Mouse (Mus musculus) adrenal gland (tissue): Measurements from ENCODE around the gene Cpn1.

Experiments
- intact Hi-C: fragments of 180-260 bp; cut with DNase I; formaldehyde crosslinking; loops from one replicate; pipeline ENCODE4 v1.15.1; 2025

The Cpn1 gene

DNA sequence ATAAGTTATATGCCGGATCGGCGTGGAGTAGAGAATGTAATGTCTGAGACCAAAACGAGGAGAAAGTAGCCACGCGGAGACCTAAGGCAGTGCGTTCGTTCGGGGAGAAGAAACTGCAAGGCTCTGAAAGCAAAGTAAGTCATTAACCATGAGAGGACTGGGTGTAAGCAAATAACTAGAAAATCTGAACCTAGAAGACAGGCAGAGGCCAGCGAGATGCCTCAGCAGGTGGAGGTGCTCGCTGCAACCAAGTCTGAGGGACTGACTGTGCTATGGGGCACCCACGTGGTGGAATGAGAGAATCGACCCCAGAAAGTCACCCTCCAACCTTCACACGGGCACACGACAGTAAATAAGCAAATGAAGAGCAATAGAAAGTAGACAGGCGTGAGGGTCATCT is 43.3 kb downstream of the Cpn1 start:
- intact Hi-C loops = loop anchor here (5.0 kb wide), 2 partner anchors 36 to 91 kb away; no protein-coding TSS in a partner anchor

DNA sequence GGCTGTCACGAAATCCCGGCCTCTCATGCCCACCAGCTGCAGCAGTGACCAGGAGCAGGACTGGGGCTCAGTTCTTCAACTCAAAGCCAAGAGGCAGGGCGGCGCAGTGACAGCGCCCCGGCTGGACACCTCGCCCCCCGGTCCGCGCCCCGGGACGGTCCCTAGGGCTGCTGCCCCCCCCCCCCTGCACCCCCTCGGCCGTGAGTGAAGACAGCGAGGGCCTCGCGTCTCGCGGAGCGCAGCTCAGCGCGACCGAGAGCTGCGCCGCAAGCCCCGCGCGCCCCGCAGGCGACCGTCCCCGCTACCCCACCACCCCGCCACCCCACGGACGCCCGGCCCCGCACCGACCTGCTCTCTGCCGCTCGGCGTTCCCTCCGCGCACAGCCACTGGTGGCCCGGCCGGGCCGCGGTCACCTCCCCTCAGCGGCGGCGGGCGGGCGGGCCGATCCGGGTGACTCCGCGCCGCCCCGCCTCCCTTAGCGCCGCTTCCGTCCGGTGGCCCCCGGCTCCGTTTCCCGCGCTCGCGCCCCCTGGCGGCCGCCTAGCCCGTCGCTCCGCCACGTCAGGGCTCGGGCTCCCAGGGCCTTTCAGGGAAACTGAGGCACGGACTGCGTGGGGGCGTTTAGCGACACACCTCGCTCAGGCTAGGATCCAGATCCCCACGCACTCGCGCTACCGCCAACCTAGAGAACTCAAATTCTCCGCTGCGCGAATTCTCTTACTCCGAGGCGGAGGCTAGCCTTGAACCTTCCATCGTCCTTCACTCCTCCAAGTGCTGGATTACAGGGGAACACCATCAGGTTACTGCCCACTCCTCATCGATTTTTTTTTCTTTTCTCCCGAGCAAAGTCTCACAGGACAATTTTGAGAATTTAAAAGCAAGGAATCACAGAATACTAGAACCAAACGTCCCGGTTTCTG is 46.3 kb downstream of the Cpn1 start, which contains the start of gene Dnmbp:
Gene Dnmbp (minus strand): TSS at position 423 of the 921 bp plus-strand sequence.
- intact Hi-C loops = loop anchor here (2.0 to 5.0 kb wide), 3 partner anchors 33 to 88 kb away; no protein-coding TSS in a partner anchor

DNA sequence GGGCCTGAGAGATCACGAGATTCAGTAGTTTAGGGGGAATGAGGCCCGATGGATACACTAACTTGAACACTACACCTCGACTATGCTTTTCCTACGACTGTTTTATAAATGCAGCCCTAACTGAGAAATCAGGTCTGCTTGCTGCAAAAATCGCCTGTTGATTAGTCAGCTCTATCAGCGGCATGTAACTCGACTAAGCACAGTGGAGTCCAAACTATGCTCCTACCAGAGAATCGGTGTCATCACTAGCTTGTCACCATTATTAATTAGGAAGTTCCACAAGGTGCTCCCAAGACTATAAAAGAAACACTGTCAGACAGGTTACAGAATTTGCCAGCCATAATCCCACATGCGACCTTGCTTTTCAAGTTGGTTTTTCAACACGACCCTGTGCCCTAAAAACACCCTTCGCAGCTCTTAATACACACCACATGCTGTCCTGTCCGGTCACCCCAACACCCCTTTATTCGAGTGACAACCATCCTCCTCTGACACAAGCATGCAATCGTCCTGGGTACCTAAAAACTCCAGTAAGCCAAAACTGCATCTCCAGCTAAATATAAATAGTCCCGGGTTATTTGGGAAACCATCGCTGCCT is 47.1 kb downstream of the Cpn1 start:
- intact Hi-C loops = no loop called here

DNA sequence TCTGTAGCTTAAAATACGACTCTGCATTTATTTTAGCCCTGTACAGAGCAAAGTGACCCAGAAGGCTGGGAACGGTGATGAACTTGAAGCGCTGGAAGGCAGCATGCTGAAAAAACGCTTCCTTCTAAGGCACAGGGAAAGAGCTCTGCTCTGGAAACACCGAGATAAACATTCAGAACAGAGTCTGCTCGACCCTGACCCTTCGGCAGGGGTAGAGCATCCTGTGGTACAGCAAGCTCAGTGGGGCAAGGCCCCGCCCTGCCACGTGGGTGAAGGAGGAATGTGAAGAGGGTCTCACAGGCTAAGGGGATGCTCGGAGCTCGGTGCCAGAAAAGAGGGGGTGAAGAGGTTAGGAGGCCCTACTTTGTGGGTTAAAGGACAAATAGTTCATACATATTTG is 48.0 kb downstream of the Cpn1 start:
- intact Hi-C loops = no loop called here

DNA sequence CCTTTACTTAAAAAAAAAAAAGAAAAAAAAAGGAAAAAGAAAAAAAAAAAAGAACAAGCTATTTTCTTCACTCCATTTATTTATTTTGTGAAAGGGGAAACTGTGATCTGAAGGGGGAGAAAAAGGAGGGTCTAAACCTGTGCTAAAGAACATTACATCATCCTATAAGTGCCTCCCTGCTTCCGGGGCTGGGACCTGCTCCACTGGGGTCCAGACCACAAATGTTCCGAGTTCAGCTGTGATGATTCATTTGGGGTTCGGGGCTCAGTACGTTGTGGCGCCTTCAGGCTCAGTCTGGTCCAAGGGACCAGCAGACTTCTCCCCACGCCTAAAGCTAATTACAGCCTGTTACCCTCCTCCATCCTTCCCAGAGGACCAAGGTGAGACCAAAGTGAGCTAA is 55.4 kb downstream of the Cpn1 start:
- intact Hi-C loops = no loop called here

DNA sequence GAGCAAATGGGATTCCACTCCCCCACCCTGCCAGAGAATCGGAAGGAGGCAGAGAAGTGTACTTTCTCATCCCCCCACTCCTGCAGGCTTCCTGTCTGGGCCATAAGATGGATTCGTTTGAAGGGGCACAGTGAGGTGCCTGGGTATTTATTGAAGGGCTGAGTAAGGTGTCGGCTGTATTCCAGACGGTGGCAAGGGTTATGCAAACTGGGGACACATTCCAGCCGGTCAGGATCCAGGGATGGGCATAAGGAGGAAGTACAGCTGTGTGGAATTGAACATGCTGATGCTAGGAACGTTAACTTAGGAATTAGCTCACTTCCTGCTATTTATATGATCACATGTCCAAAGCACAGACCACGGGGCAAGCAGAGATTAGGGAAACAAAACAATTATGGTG is 56.0 kb downstream of the Cpn1 start:
- intact Hi-C loops = no loop called here

DNA sequence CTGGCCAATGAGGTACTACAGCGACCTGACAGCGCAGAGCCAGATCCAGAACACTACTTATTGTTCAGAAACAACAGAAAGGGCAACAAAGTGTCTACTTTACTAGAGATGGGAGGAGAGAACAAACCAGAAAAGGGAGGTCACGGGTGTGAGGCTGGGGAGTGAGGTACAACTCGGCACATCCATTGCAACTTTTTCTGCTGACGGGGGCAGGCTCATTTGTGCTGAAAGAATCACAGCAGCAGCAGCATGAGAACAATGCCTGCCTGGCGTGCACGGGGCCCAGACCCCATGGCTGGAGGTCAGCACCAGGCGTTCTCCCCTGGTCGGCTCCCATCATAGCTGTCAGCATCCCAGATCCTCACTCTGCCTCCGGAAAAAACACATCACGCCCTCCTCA is 56.5 kb downstream of the Cpn1 start:
- intact Hi-C loops = no loop called here

DNA sequence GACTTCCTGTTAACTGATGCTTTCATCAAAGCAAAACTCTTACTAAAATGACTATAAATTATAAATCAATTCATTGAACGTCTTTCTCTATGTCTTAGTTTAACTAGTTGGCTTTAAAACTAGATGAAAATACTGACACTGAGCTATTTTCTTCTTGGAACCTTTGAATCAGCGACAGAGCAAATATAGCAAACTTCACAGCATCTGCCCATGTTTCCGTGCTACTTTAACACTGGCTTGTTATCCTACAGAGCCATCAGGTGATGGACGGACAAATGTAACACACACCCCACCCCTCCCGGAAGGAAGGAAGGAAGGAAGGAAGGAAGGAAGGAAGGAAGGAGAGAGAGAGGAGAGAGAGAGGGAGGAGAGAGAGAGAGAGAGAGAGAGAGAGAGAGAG is 58.4 kb downstream of the Cpn1 start:
- intact Hi-C loops = no loop called here

DNA sequence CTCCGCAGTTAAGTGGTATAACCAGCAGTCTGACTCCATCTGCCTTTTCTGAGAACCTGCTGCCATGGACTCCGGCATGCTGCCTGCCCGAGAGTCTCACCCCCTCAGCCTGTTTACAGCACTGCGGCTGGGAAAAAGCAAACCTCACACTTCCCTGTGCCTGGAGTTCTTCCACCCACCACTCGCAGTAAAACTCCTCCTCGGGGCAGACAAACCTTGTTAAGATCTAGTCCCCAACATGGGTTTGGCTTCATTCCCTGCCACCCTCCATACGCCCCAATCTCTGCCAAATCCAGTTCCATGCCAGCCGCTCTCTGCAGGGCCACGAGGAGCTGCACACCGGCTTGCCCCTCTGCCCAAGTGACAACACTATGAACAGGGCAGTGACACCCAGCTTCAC is 59.3 kb downstream of the Cpn1 start:
- intact Hi-C loops = no loop called here

DNA sequence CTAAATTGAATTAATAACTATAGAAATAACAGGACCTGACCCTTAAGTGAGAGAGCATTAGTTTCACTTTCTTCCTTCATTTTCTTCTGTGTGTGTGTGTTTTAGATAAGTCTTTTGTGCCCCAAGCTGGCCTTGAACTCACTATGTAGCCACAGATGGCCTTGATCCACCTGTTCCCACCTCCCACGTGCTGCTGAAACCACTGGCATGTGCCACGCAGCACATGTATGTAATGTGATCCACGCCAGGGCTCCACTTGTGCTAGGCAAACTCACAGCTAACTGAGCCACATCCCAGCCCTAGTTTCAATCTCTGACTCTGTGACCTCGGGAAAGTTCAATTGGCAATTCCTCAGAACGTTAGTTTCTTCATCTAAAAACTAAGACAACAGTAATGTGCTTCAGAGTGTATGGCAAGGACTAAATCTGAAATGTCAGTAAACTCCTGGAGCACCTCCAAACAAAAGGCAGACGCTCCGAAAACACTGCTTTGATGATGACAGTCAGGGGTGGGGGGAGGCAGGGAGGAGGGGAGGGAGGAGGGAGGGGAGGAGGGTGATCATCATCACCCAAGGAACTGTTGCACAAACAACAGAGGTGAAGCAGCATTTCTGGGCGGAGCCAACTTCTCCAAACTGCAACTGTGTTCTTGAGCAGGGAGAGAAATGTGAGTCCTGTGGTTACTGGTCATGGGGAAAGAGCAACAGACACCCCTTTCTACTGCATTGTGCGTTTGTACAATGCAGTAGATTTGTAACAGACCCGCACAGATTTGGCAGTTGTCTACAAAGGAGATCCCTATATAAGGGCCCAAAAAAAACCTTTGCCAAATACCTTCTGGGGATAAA is 60.0 kb downstream of the Cpn1 start:
- intact Hi-C loops = no loop called here

DNA sequence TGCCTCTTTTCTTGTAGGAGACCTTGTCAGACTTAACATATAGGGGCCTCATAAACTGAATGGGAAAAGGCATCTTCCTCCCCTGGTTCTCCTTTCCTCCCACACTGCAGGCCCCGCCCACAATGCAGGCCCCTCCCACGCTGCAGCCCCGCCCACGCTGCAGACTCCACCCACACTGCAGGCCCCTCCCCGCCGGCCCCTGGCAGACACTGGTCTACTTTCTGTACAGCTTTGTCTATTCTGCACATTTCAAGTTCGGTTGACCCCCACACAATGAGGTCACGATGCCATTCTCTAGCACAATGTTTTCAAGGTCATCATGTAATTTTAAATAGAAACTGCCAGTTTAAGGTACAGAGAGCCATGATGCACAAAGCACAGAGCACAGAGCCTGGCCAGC is 62.0 kb downstream of the Cpn1 start:
- intact Hi-C loops = no loop called here

DNA sequence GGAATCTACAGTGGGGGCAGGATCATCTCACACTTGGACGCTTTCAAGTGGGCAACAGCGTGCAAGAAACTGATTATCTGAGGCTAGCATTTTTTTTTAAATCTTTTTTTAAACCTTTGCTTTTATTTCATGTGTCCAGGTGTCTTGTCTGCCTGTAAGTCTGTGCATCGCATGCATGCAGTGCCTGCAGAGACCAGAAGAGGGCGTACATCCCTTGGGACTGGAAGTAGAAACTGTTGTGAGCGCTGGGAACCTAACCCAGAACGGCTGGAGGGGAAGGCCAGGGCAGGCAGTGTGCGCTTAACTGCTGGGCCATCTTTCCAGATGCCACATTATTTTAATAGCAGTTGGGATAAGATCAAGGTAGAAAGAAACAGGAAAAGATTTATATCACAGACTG is 63.4 kb downstream of the Cpn1 start:
- intact Hi-C loops = no loop called here

DNA sequence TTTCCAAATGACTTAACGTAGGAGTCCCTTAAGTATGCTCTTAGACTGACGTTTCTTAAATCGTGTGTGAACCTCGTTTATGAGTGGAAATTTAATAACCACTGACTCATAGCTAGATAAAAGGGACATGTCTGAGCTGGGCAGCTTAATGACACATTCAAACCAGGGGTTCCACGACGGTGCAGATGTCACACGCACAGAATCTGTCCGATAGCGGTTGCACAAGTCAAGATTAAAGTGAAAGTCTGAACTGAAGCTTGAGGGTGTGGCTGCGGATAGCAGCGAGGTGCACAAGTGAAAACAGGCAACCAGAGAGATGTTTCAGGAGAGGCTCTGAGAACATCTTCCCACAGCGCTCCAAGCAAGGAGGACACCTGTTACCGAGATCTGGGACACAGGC is 64.9 kb downstream of the Cpn1 start:
- intact Hi-C loops = no loop called here

DNA sequence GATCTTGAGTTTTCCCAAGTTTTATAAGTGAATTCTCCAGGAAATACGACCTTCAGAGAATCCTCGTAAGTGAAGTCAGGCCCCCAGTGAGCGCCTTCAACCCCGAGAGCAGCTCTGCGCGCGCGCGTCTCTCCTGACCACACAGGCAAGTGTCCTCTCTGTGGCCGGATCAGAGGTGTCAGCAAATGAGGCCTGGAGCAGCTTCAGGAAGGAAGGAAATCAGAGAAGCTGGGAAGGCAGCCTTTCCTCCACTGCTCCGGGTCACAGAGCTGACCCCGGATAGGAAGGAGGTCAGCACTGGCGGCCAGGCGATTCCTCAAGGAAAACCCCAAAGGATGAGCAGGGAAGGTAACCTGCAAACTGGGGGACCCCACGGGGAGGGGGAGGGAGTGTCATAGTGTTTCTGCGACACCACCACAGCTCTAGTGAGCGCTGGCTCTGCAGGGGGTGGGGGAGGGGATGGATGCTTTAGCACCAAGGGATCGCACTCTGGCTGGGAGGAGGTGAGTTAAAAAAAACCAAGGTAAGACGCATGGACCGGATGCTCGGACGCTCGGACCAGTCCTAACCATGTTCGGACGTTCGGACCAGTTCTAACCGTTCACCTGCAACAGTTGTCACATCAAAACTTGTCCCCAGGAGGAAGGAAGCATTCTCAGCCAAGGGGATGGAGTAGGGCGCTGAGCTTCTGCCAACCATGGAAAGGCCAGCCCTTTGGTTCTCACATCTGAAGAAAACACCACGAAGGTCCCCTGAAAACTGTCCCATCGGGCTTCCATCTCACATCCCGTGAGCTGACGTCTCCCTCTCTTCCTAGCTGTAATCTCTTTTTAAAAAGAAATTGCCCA is 65.7 kb downstream of the Cpn1 start:
- intact Hi-C loops = no loop called here

DNA sequence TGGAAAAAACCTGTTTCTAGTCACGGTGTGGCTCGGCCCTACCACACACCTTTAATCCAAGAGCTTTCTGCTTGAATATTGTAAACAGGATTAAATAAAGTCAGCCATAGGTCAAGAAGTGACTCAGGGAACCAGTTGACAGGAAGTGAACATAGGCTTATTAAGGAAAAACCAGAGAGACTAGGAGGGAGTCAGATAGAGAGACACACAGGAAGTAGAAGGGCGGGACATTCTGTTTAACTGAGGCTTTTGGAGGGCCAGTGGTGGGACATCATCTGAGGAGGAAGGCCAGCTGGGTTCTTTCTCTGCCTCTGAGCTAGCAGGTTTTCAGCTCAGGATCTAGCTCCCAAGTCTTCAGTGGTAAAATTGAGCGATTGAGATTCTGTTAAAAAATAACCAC is 66.5 kb downstream of the Cpn1 start:
- intact Hi-C loops = no loop called here

DNA sequence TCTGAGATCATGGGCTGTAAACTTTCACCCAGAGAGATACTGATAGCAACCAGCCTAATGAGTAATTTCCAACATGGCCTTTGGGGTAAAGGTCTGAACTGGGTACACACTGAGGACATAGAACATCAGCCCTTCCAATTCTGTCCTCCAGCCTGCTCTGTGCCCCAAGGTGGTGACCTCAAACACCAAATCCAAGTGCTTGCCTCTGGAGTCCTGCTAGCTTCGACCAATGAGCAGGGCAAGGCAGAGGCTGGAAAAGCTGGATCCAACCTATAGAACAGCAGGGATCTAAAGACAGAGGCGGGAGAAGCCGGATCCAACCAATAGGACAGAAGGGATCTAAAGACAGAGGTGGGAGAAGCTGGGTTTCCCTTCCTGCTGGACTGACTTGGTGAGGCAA is 67.5 kb downstream of the Cpn1 start:
- intact Hi-C loops = no loop called here

DNA sequence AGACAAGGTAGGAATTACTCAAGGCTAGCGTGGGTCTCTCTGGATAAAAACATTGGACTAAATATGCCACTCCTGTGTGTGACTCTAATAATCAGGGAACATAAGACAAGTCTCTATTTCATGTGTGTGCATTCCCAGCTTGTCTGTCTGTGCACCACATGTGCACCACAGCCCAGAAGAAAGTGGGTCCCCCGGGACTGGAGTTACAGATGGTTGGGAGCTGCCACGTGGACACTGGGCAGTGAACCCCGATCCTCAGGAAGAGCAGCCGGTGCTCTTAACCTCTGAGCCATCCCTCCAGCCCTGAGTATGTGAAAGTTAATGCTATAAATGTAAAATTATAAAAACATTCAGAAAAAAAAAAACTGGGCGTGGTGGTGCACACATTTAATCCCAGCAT is 68.6 kb downstream of the Cpn1 start:
- intact Hi-C loops = no loop called here

DNA sequence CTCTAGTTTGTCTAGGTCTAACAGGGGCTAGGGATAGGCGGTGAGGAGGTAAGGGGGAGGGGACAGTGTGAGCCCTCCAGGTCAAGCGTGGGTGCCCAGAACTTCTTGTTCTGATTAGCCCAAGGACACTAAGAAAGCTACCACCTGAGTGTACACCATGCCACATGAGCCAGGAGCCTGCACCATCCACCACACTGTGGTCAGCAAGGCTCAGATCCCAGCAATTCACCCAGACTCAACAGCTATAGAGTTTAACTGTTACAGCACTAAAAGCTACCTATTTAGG is 69.0 kb downstream of the Cpn1 start:
- intact Hi-C loops = no loop called here

DNA sequence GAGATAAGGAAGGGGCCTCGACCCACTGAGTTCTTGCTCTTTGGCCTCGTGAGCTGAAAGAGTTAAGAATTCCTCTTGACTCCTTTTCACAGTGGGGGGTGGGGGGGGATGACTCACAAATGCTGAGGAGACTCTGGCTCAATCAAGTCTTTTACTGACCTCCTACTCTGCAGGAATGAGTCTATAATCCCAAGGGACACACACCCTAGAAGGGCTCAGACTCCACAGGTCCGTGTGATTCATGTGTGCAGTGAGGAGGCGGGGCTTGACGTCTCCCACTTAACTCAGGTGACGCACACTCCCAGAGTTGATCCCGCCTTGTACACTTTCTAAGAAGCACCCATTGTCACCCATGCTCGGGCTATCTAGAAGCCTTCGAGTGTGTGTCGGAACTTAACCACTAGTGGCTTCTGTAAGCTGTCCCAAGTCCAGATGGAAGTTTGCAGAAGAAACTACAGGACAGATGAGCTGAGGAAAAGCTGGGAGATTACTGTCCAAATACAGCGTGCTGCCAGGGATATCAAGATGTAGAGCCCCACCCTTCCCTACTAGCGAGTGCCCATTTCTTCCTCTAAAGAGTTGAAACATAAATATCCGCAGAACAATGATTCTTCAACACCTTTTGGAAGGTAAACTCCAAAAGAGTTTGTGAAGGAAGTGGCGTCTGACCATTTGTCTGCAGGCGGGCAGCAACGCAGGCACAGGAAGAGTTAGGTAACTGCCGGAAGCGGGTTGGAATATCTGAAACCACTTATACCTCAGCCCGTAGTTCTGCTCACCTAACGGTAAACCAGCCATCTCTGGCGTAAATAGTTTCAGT is 69.6 kb downstream of the Cpn1 start:
- intact Hi-C loops = no loop called here

DNA sequence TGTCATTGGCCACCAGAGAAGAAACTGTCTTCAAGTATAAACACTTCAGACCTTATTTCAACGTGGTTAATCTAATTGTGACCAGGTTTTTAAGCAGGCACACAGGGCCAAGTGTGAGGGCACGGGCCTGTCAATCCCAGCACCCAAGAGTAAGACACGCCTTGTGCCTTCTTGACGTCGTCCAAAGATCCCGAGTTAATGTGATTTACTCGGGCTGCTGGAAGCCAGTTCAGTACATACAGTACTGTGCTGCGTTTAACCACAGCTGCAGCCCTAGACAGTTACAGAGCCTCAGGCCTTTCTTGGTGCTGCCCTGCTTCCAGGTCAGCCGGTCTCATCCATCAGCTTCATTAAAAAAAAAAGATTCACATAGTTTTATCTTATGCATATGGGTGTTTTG is 70.9 kb downstream of the Cpn1 start:
- intact Hi-C loops = no loop called here
